Comparison of ENCODE assay signal across 14 mouse cellular contexts in genomic region chr5:35020410-35021241, GRCm38 (mm10). TPM values are rescaled to one million over a fixed set of nuclear protein-coding genes. Genes with fewer than 3 reads are reported as not detected.
DNase-seq lines count a peak whose midpoint lies in the region; ATAC-seq lines count a peak whose summit lies in the region.
"Had no signal": no experiment of that assay in that cellular context is flagged by ENCODE, and none has a peak within 500 bp of the region (broad histone marks: within the 10 kb centered on the region; RNA-seq: fewer than 3 reads in every experiment).

No protein-coding gene starts in this region.

- no peak for ATAC-seq in forebrain, embryonic 15.5 days (replicated peaks)
- no peak for ATAC-seq in forebrain, embryonic 12.5 days (ENCODE audit: low FRiP score)
- no peak for ATAC-seq in hindbrain, embryonic 14.5 days (ENCODE audit: low FRiP score)
- ATAC-seq in hindbrain, embryonic 11.5 days (ENCODE audit: low FRiP score): no peak
- no peak for ATAC-seq in midbrain, embryonic 15.5 days (replicated peaks)
- ATAC-seq in midbrain, embryonic 14.5 days (ENCODE audit: low FRiP score, low TSS enrichment): no peak

- H3K9ac ChIP-seq in forebrain, embryonic 15.5 days (replicated peaks): no peak overlapping the region
- no peak overlapping the region for H3K9ac ChIP-seq in forebrain, embryonic 12.5 days
- H3K9ac ChIP-seq in hindbrain, embryonic 14.5 days: no peak overlapping the region
- no peak overlapping the region for H3K9ac ChIP-seq in hindbrain, embryonic 11.5 days (ENCODE audit: low read depth, low read length)
- no peak overlapping the region for H3K9ac ChIP-seq in midbrain, embryonic 15.5 days
- no peak overlapping the region for H3K9ac ChIP-seq in midbrain, embryonic 14.5 days (replicated peaks; ENCODE audit: low read length)
- H3K9ac ChIP-seq: liver, embryonic 14.5 days had no signal

- H3K4me1 ChIP-seq in forebrain, embryonic 15.5 days: peaks cover 4% of the 10 kb centered on the region
- 0 out of 2 replicates have a peak, but pooled peaks cover 2% of the 10 kb centered on the region for H3K4me1 ChIP-seq in forebrain, embryonic 12.5 days
- H3K4me1 ChIP-seq in hindbrain, embryonic 14.5 days (replicated peaks; ENCODE audit: control insufficient read depth, insufficient read depth, low read length): no peaks in the 10 kb centered on the region; the same call in 1 of the 2 replicates
- H3K4me1 ChIP-seq in hindbrain, embryonic 11.5 days (replicated peaks; ENCODE audit: control insufficient read depth, insufficient read depth, low read length): 0 out of 2 replicates have a peak, but pooled peaks cover 2% of the 10 kb centered on the region
- no peaks in the 10 kb centered on the region; the same call in 1 of the 2 replicates for H3K4me1 ChIP-seq in midbrain, embryonic 15.5 days
- no peaks in the 10 kb centered on the region for H3K4me1 ChIP-seq in midbrain, embryonic 14.5 days (ENCODE audit: control insufficient read depth, insufficient read depth, low read length)

- H3K36me3 ChIP-seq in forebrain, embryonic 15.5 days: peaks cover 5% of the 10 kb centered on the region
- H3K36me3 ChIP-seq in forebrain, embryonic 12.5 days (replicated peaks): peaks cover 67% of the 10 kb centered on the region
- peaks cover 32% of the 10 kb centered on the region for H3K36me3 ChIP-seq in hindbrain, embryonic 14.5 days (replicated peaks; ENCODE audit: control insufficient read depth, insufficient read depth)
- H3K36me3 ChIP-seq in hindbrain, embryonic 11.5 days (ENCODE audit: control insufficient read depth, insufficient read depth, low read length): peaks cover 8% of the 10 kb centered on the region; the same call in 1 of the 2 replicates
- H3K36me3 ChIP-seq in midbrain, embryonic 15.5 days (replicated peaks): peaks cover under 1% of the 10 kb centered on the region; the same call in 1 of the 2 replicates
- H3K36me3 ChIP-seq in midbrain, embryonic 14.5 days (ENCODE audit: control insufficient read depth, insufficient read depth, low read length): peaks cover 49% of the 10 kb centered on the region

- no peak for DNase-seq in hindbrain, embryonic 14.5 days (ENCODE audit: low spot score)
- no peak for DNase-seq in hindbrain, embryonic 11.5 days (ENCODE audit: low spot score)
- no peak for DNase-seq in midbrain, embryonic 14.5 days
- no peak for DNase-seq in testis, postnatal 14 days (ENCODE audit: low spot score)
- DNase-seq in adrenal gland, adult 2 months: no peak
- DNase-seq: cerebellum, adult 11-12 months; gastrocnemius, postnatal 10 days; kidney, adult 2 months; kidney, postnatal 4 days had no signal

- 81% methylated on average over 9 of the region's 9 CpGs for WGBS in forebrain, embryonic 15.5 days
- 86% methylated on average over 9 of the region's 9 CpGs for WGBS in forebrain, embryonic 12.5 days
- WGBS in hindbrain, embryonic 14.5 days: 83% methylated on average over 9 of the region's 9 CpGs
- WGBS in hindbrain, embryonic 11.5 days: 86% methylated on average over 9 of the region's 9 CpGs
- 81% methylated on average over 9 of the region's 9 CpGs for WGBS in midbrain, embryonic 15.5 days
- 88% methylated on average over 9 of the region's 9 CpGs for WGBS in midbrain, embryonic 14.5 days

- no peak overlapping the region for H3K4me2 ChIP-seq in forebrain, embryonic 15.5 days (replicated peaks)
- H3K4me2 ChIP-seq in forebrain, embryonic 12.5 days: no peak overlapping the region
- no peak overlapping the region for H3K4me2 ChIP-seq in hindbrain, embryonic 14.5 days (replicated peaks)
- H3K4me2 ChIP-seq in hindbrain, embryonic 11.5 days (replicated peaks; ENCODE audit: low read depth, low read length): no peak overlapping the region
- H3K4me2 ChIP-seq in midbrain, embryonic 15.5 days: no peak overlapping the region
- no peak overlapping the region for H3K4me2 ChIP-seq in midbrain, embryonic 14.5 days (ENCODE audit: low read length)

- no peaks in the 10 kb centered on the region for H3K9me3 ChIP-seq in forebrain, embryonic 15.5 days
- H3K9me3 ChIP-seq in forebrain, embryonic 12.5 days: no peaks in the 10 kb centered on the region
- no peaks in the 10 kb centered on the region for H3K9me3 ChIP-seq in hindbrain, embryonic 14.5 days (ENCODE audit: control insufficient read depth, low read length)
- no peaks in the 10 kb centered on the region for H3K9me3 ChIP-seq in hindbrain, embryonic 11.5 days (ENCODE audit: control insufficient read depth, low read length)
- no peaks in the 10 kb centered on the region for H3K9me3 ChIP-seq in midbrain, embryonic 15.5 days
- no peaks in the 10 kb centered on the region for H3K9me3 ChIP-seq in midbrain, embryonic 14.5 days (ENCODE audit: control insufficient read depth, low read length)

- peak overlapping the region; percentile 16 for H3K27ac ChIP-seq in forebrain, embryonic 15.5 days (replicated peaks)
- no peak overlapping the region for H3K27ac ChIP-seq in forebrain, embryonic 12.5 days
- H3K27ac ChIP-seq in hindbrain, embryonic 14.5 days: peak overlapping the region; percentile 54; the same call in 1 of the 2 replicates
- no peak overlapping the region for H3K27ac ChIP-seq in hindbrain, embryonic 11.5 days (ENCODE audit: low read depth, low read length)
- peak overlapping the region; percentile 15; the same call in 1 of the 2 replicates for H3K27ac ChIP-seq in midbrain, embryonic 15.5 days
- H3K27ac ChIP-seq in midbrain, embryonic 14.5 days (replicated peaks; ENCODE audit: low read depth, low read length): no peak overlapping the region
- H3K27ac ChIP-seq: liver, embryonic 14.5 days had no signal

- no peak overlapping the region for H3K4me3 ChIP-seq in forebrain, embryonic 15.5 days
- no peak overlapping the region for H3K4me3 ChIP-seq in forebrain, embryonic 12.5 days (replicated peaks)
- H3K4me3 ChIP-seq in hindbrain, embryonic 14.5 days (replicated peaks; ENCODE audit: low read length): no peak overlapping the region
- no peak overlapping the region for H3K4me3 ChIP-seq in hindbrain, embryonic 11.5 days (ENCODE audit: low read depth, low read length)
- no peak overlapping the region for H3K4me3 ChIP-seq in midbrain, embryonic 15.5 days
- H3K4me3 ChIP-seq in midbrain, embryonic 14.5 days (replicated peaks; ENCODE audit: low read depth, low read length): no peak overlapping the region

- no peaks in the 10 kb centered on the region for H3K27me3 ChIP-seq in forebrain, embryonic 15.5 days
- no peaks in the 10 kb centered on the region for H3K27me3 ChIP-seq in forebrain, embryonic 12.5 days
- no peaks in the 10 kb centered on the region for H3K27me3 ChIP-seq in hindbrain, embryonic 14.5 days (ENCODE audit: control insufficient read depth, insufficient read depth, low read length)
- no peaks in the 10 kb centered on the region for H3K27me3 ChIP-seq in hindbrain, embryonic 11.5 days (ENCODE audit: control insufficient read depth, insufficient read depth, low read length)
- H3K27me3 ChIP-seq in midbrain, embryonic 15.5 days (replicated peaks): no peaks in the 10 kb centered on the region
- no peaks in the 10 kb centered on the region for H3K27me3 ChIP-seq in midbrain, embryonic 14.5 days (ENCODE audit: control insufficient read depth, insufficient read depth, low read length)

RNA-seq across cellular contexts. Expression of gene Hgfac, which starts 20.7 kb away (rescaled TPM):
- polyA plus RNA-seq in forebrain, embryonic 15.5 days (2015; fragmentation: Nextera tagmentation; extraction: Ambion mirVana): 0.69 and 0.75 TPM in 2 replicates
- 0.57 and 0.70 TPM in 2 replicates for polyA plus RNA-seq in forebrain, embryonic 12.5 days (2016; fragmentation: Nextera tagmentation; extraction: Ambion mirVana)
- polyA plus RNA-seq in hindbrain, embryonic 14.5 days (2014; fragmentation: Nextera tagmentation; extraction: Ambion mirVana): 0.48 and 0.72 TPM in 2 replicates
- polyA plus RNA-seq in hindbrain, embryonic 11.5 days (2014; fragmentation: Nextera tagmentation; extraction: Ambion mirVana): 0.34 and 0.47 TPM in 2 replicates
- 0.49 and 0.67 TPM in 2 replicates for polyA plus RNA-seq in midbrain, embryonic 15.5 days (2015; fragmentation: Nextera tagmentation; extraction: Ambion mirVana)
- polyA plus RNA-seq in midbrain, embryonic 14.5 days (2014; fragmentation: Nextera tagmentation; extraction: Ambion mirVana): 0.61 and 1.1 TPM in 2 replicates
- total RNA-seq in adrenal gland, adult 2 months (2021): 1 to 10 TPM in 1 of 2 experiments, under 1 TPM in 1; 0.90 to 2.8 TPM
- polyA plus RNA-seq in adrenal gland, adult 2 months (2012; rRNA removed): 1.1 and 1.5 TPM in 2 replicates

RNA-seq across cellular contexts. Expression of gene Dok7, which starts 35.9 kb away (rescaled TPM):
- 7.2 and 7.9 TPM in 2 replicates for polyA plus RNA-seq in forebrain, embryonic 15.5 days (2015; fragmentation: Nextera tagmentation; extraction: Ambion mirVana)
- 0.61 and 0.68 TPM in 2 replicates for polyA plus RNA-seq in forebrain, embryonic 12.5 days (2016; fragmentation: Nextera tagmentation; extraction: Ambion mirVana)
- 5.5 and 7.1 TPM in 2 replicates for polyA plus RNA-seq in hindbrain, embryonic 14.5 days (2014; fragmentation: Nextera tagmentation; extraction: Ambion mirVana)
- 0.11 TPM in 1 of 2 replicates, not detected in the other for polyA plus RNA-seq in hindbrain, embryonic 11.5 days (2014; fragmentation: Nextera tagmentation; extraction: Ambion mirVana)
- 7.9 and 9.3 TPM in 2 replicates for polyA plus RNA-seq in midbrain, embryonic 15.5 days (2015; fragmentation: Nextera tagmentation; extraction: Ambion mirVana)
- 3.6 and 6.2 TPM in 2 replicates for polyA plus RNA-seq in midbrain, embryonic 14.5 days (2014; fragmentation: Nextera tagmentation; extraction: Ambion mirVana)
- total RNA-seq in adrenal gland, adult 2 months (2021): 10 to 100 TPM in 1 of 2 experiments, 1 to 10 TPM in 1; 4.8 to 17.0 TPM
- polyA plus RNA-seq in adrenal gland, adult 2 months (2012; rRNA removed): 12.4 and 12.7 TPM in 2 replicates
- total RNA-seq: hematopoietic stem cell, adult 5-6 weeks had no signal

Comparison
In these comparisons a context has a peak if more than half of its experiments do, and no peak if none do; other contexts are left out.
1. H3K27ac ChIP-seq: peak in forebrain, embryonic 15.5 days (single experiment), hindbrain, embryonic 14.5 days (single experiment) and midbrain, embryonic 15.5 days (single experiment); none in forebrain, embryonic 12.5 days (single experiment), hindbrain, embryonic 11.5 days (single experiment) and midbrain, embryonic 14.5 days (single experiment).